Mouse (Mus musculus): ENCODE results near the gene Hexb. TPM values are rescaled to one million over a fixed set of nuclear protein-coding genes. Genes with fewer than 3 reads are reported as not detected.
A peak's percentile ranks its signal among the peaks of the same experiment; 100 is the strongest.

Gene Hexb
- total RNA-seq (2012; rRNA removed) = 82.5 and 144 TPM in 2 replicates

DNA sequence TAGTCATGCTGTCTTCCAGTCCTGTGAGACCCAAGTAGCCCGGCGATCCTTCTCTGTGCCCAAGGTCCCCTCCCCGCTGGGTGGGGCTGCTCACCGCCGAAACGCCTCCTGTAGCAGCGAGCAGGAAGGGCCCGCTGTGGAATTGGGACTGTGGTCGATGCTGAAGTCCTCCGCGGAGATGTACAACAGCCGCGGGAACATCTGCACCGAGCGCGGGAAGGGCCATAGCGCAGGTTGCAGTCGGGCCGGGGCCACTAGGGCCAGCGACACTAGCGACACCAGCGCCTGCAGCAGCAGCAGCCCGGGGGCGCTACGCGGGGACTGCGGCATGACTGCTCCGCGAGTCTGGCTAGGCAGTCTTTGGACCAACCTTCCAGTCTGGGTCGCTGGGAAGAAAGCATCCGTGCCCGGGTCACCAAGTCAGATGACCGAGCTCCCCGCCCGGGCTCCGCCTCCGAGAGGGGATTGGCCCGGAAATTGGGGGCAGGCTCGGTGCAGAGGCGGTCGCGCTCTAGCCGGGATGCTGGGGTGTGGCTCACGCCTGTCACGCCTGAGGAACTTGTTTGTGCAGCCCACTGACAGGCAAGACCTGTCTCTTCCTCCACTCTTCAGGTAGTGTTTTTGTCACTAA is at the start of gene Hexb:
TSS of gene Hexb (minus strand) at position 426 of the 631 bp plus-strand sequence.
- H3K4me1 ChIP-seq (ENCODE audit: control insufficient read depth in 2 of 2, insufficient read depth in 2 of 2, low read length in 2 of 2, poor library complexity in 1 of 2) = peaks cover 2 to 20% of the 10 kb centered on the region in 2 experiments; a peak in 2 of 4 replicates
- peak within 1 kb of the TSS; percentile 81 for H3K27ac ChIP-seq (ENCODE audit: insufficient read depth, low read depth, low read length, poor library complexity, severe bottlenecking)
- in situ Hi-C loops (cut with MboI; ENCODE audit: low sequenced_read_pairs in 2 of 2, unreplicated experiment in 2 of 2) = no loop called here
- peak within 1 kb of the TSS; percentile 87 for H3K9ac ChIP-seq (ENCODE audit: insufficient read depth, low read depth, low read length, poor library complexity, severe bottlenecking)
- peak; percentile 86 for DNase-seq (ENCODE audit: low read depth, low spot score)
- peaks cover 2% of the 10 kb centered on the region; the same call in 1 of the 2 replicates for H3K36me3 ChIP-seq (ENCODE audit: control insufficient read depth, insufficient read depth, low read length, poor library complexity, severe bottlenecking)
- peak within 1 kb of the TSS; percentile 84 to 95 for H3K4me3 ChIP-seq (ENCODE audit: insufficient read depth in 1 of 2, low read depth in 1 of 2, low read length in 2 of 2, poor library complexity in 1 of 2, severe bottlenecking in 1 of 2)
- no peaks in the 10 kb centered on the region for H3K9me3 ChIP-seq (ENCODE audit: control insufficient read depth, insufficient read depth, low read depth, low read length)
- TF ChIP-seq ZC3H11A (IDR thresholded peaks at IDR 0.05; ENCODE audit: borderline replicate concordance, low read depth, low read length) (no peak), ZNF384 (IDR thresholded peaks at IDR 0.05; ENCODE audit: low read depth, low read length) (no peak), HCFC1 (IDR thresholded peaks at IDR 0.05; ENCODE audit: borderline replicate concordance, insufficient read depth, low read length) (no peak), CHD2 (IDR thresholded peaks at IDR 0.05; ENCODE audit: low read depth, low read length) (no peak), MAFK (IDR thresholded peaks at IDR 0.05; ENCODE audit: insufficient read depth, low read depth, low read length) (no peak)

DNA sequence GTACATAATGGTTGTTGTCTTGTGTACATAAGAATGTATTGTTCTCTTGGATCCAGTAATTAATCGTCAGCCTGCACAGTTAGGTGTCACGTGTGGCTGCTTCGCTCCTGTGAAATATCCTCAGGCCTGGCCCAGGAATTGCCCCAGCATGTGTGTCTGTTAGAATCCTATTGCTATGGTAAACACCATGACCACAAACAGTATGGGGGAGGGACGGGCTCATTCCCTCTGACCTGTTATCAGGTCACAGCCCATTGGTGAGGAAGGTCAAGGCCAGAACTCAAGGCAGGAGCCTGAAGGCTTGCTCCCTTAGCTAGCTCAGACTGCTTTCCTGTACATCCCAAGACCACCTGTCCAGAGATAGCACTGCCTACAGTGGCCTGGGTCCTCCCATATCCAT is 49.6 kb upstream of the Hexb start:
- Histone ChIP-seq H3K4me3 (ENCODE audit: insufficient read depth in 1 of 2, low read depth in 1 of 2, low read length in 2 of 2, poor library complexity in 1 of 2, severe bottlenecking in 1 of 2) (no peak overlapping the region), H3K27ac (ENCODE audit: insufficient read depth, low read depth, low read length, poor library complexity, severe bottlenecking) (no peak overlapping the region), H3K9ac (ENCODE audit: insufficient read depth, low read depth, low read length, poor library complexity, severe bottlenecking) (no peak overlapping the region), H3K4me1 (ENCODE audit: control insufficient read depth in 2 of 2, insufficient read depth in 2 of 2, low read length in 2 of 2, poor library complexity in 1 of 2) (peaks cover 10 to 50% of the 10 kb centered on the region in 2 experiments; a peak in 3 of 4 replicates), H3K36me3 (ENCODE audit: control insufficient read depth, insufficient read depth, low read length, poor library complexity, severe bottlenecking) (peaks cover 66% of the 10 kb centered on the region), H3K9me3 (ENCODE audit: control insufficient read depth, insufficient read depth, low read depth, low read length) (no peaks in the 10 kb centered on the region)
- in situ Hi-C loops (cut with MboI; ENCODE audit: low sequenced_read_pairs in 2 of 2, unreplicated experiment in 2 of 2) = loop anchor here in 1 of 2 experiments (25.0 kb wide), 2 partner anchors 240 to 365 kb away; no protein-coding TSS in a partner anchor
- TF ChIP-seq CHD2 (IDR thresholded peaks at IDR 0.05; ENCODE audit: low read depth, low read length) (no peak), ZC3H11A (IDR thresholded peaks at IDR 0.05; ENCODE audit: borderline replicate concordance, low read depth, low read length) (no peak), MAFK (IDR thresholded peaks at IDR 0.05; ENCODE audit: insufficient read depth, low read depth, low read length) (no peak), HCFC1 (IDR thresholded peaks at IDR 0.05; ENCODE audit: borderline replicate concordance, insufficient read depth, low read length) (no peak), ZNF384 (IDR thresholded peaks at IDR 0.05; ENCODE audit: low read depth, low read length) (no peak)
- DNase-seq (ENCODE audit: low read depth, low spot score) = no peak

- TF ChIP-seq ZC3H11A (IDR thresholded peaks at IDR 0.05; ENCODE audit: borderline replicate concordance, low read depth, low read length) (no peak), HCFC1 (IDR thresholded peaks at IDR 0.05; ENCODE audit: borderline replicate concordance, insufficient read depth, low read length) (no peak), CHD2 (IDR thresholded peaks at IDR 0.05; ENCODE audit: low read depth, low read length) (no peak), ZNF384 (IDR thresholded peaks at IDR 0.05; ENCODE audit: low read depth, low read length) (no peak), MAFK (IDR thresholded peaks at IDR 0.05; ENCODE audit: insufficient read depth, low read depth, low read length) (no peak)
- H3K4me3 ChIP-seq (ENCODE audit: insufficient read depth in 1 of 2, low read depth in 1 of 2, low read length in 2 of 2, poor library complexity in 1 of 2, severe bottlenecking in 1 of 2) = no peak overlapping the region
- H3K9me3 ChIP-seq (ENCODE audit: control insufficient read depth, insufficient read depth, low read depth, low read length) = no peaks in the 10 kb centered on the region
- H3K27ac ChIP-seq (ENCODE audit: insufficient read depth, low read depth, low read length, poor library complexity, severe bottlenecking) = no peak overlapping the region
- peaks cover 59% of the 10 kb centered on the region for H3K36me3 ChIP-seq (ENCODE audit: control insufficient read depth, insufficient read depth, low read length, poor library complexity, severe bottlenecking)
- in situ Hi-C loops (cut with MboI; ENCODE audit: low sequenced_read_pairs in 2 of 2, unreplicated experiment in 2 of 2) = loop anchor here in 1 of 2 experiments (25.0 kb wide), 2 partner anchors 241 to 366 kb away; no protein-coding TSS in a partner anchor
- H3K4me1 ChIP-seq (ENCODE audit: control insufficient read depth in 2 of 2, insufficient read depth in 2 of 2, low read length in 2 of 2, poor library complexity in 1 of 2) = peaks cover 9 to 46% of the 10 kb centered on the region in 2 experiments; a peak in 3 of 4 replicates
- no peak overlapping the region for H3K9ac ChIP-seq (ENCODE audit: insufficient read depth, low read depth, low read length, poor library complexity, severe bottlenecking)
- DNase-seq (ENCODE audit: low read depth, low spot score) = no peak
Observed at GRCm38 (mm10) chr13:97246217-97246616, 48.1 kb upstream of the Hexb start.

DNA sequence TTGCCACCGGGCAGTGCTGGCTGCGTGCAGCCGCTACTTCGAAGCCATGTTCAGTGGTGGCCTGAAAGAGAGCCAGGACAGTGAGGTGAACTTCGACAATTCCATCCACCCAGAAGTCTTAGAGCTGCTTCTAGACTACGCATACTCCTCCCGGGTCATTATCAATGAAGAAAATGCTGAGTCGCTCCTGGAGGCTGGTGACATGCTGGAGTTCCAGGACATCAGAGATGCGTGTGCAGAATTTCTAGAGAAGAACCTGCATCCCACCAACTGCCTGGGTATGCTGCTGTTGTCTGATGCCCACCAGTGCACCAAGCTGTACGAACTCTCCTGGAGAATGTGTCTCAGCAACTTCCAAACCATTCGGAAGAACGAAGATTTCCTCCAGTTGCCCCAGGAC is 47.0 kb upstream of the Hexb start:
- no peaks in the 10 kb centered on the region for H3K9me3 ChIP-seq (ENCODE audit: control insufficient read depth, insufficient read depth, low read depth, low read length)
- no peak overlapping the region for H3K27ac ChIP-seq (ENCODE audit: insufficient read depth, low read depth, low read length, poor library complexity, severe bottlenecking)
- in situ Hi-C loops (cut with MboI; ENCODE audit: low sequenced_read_pairs in 2 of 2, unreplicated experiment in 2 of 2) = loop anchor here in 1 of 2 experiments (25.0 kb wide), 2 partner anchors 242 to 367 kb away; no protein-coding TSS in a partner anchor
- peaks cover 50% of the 10 kb centered on the region for H3K36me3 ChIP-seq (ENCODE audit: control insufficient read depth, insufficient read depth, low read length, poor library complexity, severe bottlenecking)
- no peak for DNase-seq (ENCODE audit: low read depth, low spot score)
- no peak overlapping the region for H3K4me3 ChIP-seq (ENCODE audit: insufficient read depth in 1 of 2, low read depth in 1 of 2, low read length in 2 of 2, poor library complexity in 1 of 2, severe bottlenecking in 1 of 2)
- no peak overlapping the region for H3K9ac ChIP-seq (ENCODE audit: insufficient read depth, low read depth, low read length, poor library complexity, severe bottlenecking)
- TF ChIP-seq MAFK (IDR thresholded peaks at IDR 0.05; ENCODE audit: insufficient read depth, low read depth, low read length) (peak; percentile 51; the same call in 1 of the 2 replicates), HCFC1 (IDR thresholded peaks at IDR 0.05; ENCODE audit: borderline replicate concordance, insufficient read depth, low read length) (no peak)
- peaks cover 4 to 40% of the 10 kb centered on the region in 2 experiments; a peak in 3 of 4 replicates for H3K4me1 ChIP-seq (ENCODE audit: control insufficient read depth in 2 of 2, insufficient read depth in 2 of 2, low read length in 2 of 2, poor library complexity in 1 of 2)
